Mouse (Mus musculus) urinary bladder, postnatal 14 days (tissue): ENCODE results near the gene Lcp1.

Experiments
- DNase-seq: peaks from one replicate; pipeline ENCODE4 v3.0.0; 2021; ENCODE audit warnings: low spot score

Gene Lcp1

GRCm38 (mm10) chr14:75206307-75206706 lies 75.4 kb downstream of the Lcp1 start:
- DNase-seq, result no peak

GRCm38 (mm10) chr14:75208572-75209151 lies 77.8 kb downstream of the Lcp1 start:
- DNase-seq, result no peak

GRCm38 (mm10) chr14:75213752-75214151 lies 82.9 kb downstream of the Lcp1 start:
- no peak for DNase-seq

- no peak for DNase-seq
These were observed 87.9 kb downstream of the Lcp1 start for GRCm38 (mm10) chr14:75218843-75219242.

- no peak for DNase-seq
These were observed 88.5 kb downstream of the Lcp1 start for GRCm38 (mm10) chr14:75219250-75219913.

GRCm38 (mm10) chr14:75222386-75222785 lies 91.5 kb downstream of the Lcp1 start:
- no peak for DNase-seq

GRCm38 (mm10) chr14:75227453-75228084 lies 96.7 kb downstream of the Lcp1 start:
- no peak for DNase-seq

GRCm38 (mm10) chr14:75229834-75230233 lies 98.9 kb downstream of the Lcp1 start:
- no peak for DNase-seq

- DNase-seq, result no peak
These were observed 102.2 kb downstream of the Lcp1 start for GRCm38 (mm10) chr14:75233070-75233469.

- DNase-seq, result no peak
These were observed 104.7 kb downstream of the Lcp1 start for GRCm38 (mm10) chr14:75235552-75235951.

GRCm38 (mm10) chr14:75235955-75236635 lies 105.2 kb downstream of the Lcp1 start:
- no peak for DNase-seq

GRCm38 (mm10) chr14:75236636-75237003 lies 105.7 kb downstream of the Lcp1 start:
- no peak for DNase-seq

- no peak for DNase-seq
These were observed 106.2 kb downstream of the Lcp1 start for GRCm38 (mm10) chr14:75237096-75237495.

GRCm38 (mm10) chr14:75238054-75238692 lies 107.3 kb downstream of the Lcp1 start:
- no peak for DNase-seq

GRCm38 (mm10) chr14:75242087-75242486 lies 111.2 kb downstream of the Lcp1 start, which contains the start of gene Cpb2:
Gene Cpb2, plus strand, starts transcription at chr14:75242287.
- no peak for DNase-seq

GRCm38 (mm10) chr14:75246024-75247000 lies 115.4 kb downstream of the Lcp1 start:
- DNase-seq, result no peak

- DNase-seq, result no peak
These were observed 119.5 kb downstream of the Lcp1 start for GRCm38 (mm10) chr14:75250432-75250831.

GRCm38 (mm10) chr14:75256521-75256920 lies 125.6 kb downstream of the Lcp1 start:
- DNase-seq, result no peak

GRCm38 (mm10) chr14:75269531-75269930 lies 138.6 kb downstream of the Lcp1 start:
- no peak for DNase-seq

- DNase-seq, result no peak
These were observed 148.8 kb downstream of the Lcp1 start for GRCm38 (mm10) chr14:75279716-75280115.

- DNase-seq, result no peak
These were observed 149.5 kb downstream of the Lcp1 start for GRCm38 (mm10) chr14:75280406-75280805.
